Mouse (Mus musculus): ENCODE results near the gene Bnip3.
A peak's percentile ranks its signal among the peaks of the same experiment; 100 is the strongest.

Bnip3 gene

GRCm38 (mm10) chr7:138909277-138910192 lies at the start of gene Bnip3:
Gene Bnip3, minus strand, starts transcription at chr7:138909519.
- peak; percentile 93 for DNase-seq

DNA sequence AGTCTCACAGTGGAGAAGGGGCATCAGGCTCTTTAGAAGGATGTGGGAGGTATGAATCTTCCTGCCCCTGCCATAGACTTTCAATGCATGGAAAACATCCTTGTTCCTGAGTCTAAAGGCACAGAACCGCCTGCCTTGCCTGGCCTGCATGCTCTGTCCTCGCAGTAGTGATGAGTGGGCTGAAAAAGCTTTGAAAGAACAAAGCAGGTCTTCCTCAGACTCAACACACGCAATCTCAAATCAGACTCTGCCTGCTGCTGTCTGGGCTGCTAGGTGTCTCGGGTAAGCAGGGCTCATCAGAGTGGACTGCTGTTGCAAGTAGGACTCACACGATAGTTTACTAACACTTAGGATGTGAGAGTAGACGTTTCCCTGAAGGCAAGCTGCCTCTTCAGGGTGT lies 47.8 kb upstream of the Bnip3 start:
- DNase-seq, result no peak

DNA sequence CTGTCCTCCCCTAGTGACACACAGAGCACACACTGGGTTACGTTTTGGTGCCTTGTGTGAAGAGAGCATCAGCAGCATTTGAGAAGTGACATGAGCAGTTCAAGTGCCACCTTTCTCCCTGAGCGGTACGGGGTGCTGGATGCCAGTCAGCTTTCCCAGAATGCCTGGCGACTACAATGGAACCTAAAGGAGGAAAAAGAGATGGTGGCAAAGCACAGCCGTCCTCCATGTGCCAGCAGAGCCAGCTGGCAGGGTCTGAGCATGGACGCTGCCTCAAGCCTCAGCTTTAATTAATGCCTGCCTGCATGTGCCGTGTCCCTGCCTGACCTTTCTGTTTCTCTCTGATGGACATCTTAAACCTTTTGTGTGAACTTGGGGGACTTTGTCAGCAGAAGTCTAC lies 46.5 kb upstream of the Bnip3 start:
- DNase-seq, result peak; percentile 60

DNA sequence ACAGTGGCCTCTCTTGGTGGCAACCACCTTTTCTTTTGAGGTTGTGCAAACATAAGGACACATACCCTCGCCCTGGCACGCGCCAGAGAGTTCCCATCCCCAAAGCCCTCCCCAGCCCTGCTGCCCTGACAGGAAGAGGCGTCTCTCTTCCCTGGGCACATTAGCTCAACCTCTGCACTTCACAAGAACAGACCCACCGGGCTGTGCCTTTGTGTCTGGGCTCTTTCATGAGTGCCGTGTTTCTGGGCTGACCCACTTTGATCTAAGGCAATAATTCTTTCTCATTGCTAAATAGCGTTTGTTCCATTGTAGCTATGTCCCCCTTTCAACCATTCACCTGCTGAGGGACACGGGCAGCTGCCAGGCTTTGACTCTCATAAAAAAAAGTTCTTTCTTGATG lies 39.0 kb upstream of the Bnip3 start:
- DNase-seq, result no peak

DNA sequence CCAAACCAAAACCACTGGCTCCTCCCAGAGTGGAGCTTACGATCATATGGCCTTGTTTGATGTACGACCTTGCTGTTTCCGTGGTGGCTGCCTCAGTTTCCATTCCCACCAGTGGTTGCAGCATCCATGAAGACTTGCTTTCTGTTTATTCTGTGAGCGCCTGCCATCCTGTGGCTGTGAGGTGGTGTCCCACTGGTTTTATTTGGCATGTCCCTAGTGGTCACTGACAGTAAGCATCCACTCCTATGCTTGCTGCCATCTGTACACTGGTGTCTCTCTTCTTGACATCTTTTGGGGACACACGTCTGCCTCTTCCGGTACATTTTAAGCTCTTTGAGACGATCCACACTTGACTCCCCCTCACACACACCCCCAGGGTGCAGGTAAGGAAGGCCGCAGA lies 38.4 kb upstream of the Bnip3 start:
- DNase-seq, result no peak

DNA sequence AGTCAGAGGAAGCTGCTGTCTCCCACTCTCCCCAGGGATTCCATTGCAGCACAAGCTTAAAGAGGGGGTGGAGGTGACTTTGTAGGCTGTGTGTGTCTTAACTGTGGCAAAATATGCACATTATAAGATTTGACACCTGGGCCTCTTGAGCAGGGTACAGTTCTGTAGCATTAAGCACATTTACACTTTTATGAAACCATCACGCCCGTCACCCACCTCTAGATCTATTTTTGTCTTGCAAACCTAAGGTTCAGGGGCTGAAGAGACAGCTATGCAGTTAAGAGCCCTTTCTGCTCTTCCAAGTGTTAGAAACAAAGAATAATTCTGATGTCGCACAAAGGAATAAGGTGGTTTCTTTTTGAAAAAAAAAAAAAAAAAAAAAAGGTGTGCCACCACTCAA lies 36.3 kb upstream of the Bnip3 start:
- no peak for DNase-seq

- no peak for DNase-seq
These were observed 33.0 kb upstream of the Bnip3 start for GRCm38 (mm10) chr7:138942301-138942700.

GRCm38 (mm10) chr7:138941571-138941970 lies 32.3 kb upstream of the Bnip3 start:
- DNase-seq, result no peak

GRCm38 (mm10) chr7:138940612-138941461 lies 31.5 kb upstream of the Bnip3 start, which contains the start of gene Jakmip3:
Gene Jakmip3, plus strand, starts transcription at chr7:138940730.
- peak; percentile 73 for DNase-seq

DNA sequence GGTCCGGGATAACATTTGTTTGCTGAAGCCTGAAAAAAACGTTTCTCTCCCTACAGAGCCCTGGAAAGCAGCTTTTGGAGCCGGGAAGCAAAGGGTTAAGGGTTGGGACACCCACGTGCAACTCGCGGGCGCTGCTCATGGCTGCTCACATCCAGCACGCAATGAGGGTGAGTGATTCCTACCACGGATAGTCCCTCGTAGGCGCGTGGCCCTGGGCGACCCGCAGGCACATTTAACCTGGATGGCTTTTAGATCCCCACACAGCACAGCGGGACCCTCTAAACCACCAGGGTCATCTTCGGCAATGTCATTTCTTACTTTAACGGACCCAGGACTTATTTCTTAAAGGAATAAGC lies 30.9 kb upstream of the Bnip3 start:
- peak; percentile 74 for DNase-seq

GRCm38 (mm10) chr7:138938991-138939390 lies 29.7 kb upstream of the Bnip3 start:
- no peak for DNase-seq

DNA sequence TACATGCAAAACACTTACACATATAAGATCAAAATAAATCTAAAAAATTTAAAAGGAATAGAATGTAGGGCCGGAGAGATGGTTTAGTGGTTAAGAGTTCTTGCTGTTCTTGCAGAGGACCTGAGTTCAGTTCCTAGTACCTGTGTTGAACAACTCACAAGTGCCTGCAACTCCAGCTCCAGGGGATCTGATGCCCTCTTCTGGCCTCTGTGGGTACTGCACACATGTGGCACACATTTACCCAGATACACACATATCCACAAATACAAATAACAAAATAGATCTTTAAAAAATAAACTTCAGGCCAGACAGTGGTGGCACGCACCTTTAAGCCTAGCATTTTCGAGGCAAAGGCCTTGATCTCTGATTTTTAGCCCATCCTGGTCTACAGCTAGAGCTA lies 25.2 kb upstream of the Bnip3 start:
- DNase-seq, result no peak

- DNase-seq, result no peak
These were observed 19.1 kb upstream of the Bnip3 start for GRCm38 (mm10) chr7:138928456-138928855.

- DNase-seq, result no peak
These were observed 14.6 kb upstream of the Bnip3 start for GRCm38 (mm10) chr7:138923756-138924425.

GRCm38 (mm10) chr7:138921611-138922010 lies 12.3 kb upstream of the Bnip3 start:
- no peak for DNase-seq

DNA sequence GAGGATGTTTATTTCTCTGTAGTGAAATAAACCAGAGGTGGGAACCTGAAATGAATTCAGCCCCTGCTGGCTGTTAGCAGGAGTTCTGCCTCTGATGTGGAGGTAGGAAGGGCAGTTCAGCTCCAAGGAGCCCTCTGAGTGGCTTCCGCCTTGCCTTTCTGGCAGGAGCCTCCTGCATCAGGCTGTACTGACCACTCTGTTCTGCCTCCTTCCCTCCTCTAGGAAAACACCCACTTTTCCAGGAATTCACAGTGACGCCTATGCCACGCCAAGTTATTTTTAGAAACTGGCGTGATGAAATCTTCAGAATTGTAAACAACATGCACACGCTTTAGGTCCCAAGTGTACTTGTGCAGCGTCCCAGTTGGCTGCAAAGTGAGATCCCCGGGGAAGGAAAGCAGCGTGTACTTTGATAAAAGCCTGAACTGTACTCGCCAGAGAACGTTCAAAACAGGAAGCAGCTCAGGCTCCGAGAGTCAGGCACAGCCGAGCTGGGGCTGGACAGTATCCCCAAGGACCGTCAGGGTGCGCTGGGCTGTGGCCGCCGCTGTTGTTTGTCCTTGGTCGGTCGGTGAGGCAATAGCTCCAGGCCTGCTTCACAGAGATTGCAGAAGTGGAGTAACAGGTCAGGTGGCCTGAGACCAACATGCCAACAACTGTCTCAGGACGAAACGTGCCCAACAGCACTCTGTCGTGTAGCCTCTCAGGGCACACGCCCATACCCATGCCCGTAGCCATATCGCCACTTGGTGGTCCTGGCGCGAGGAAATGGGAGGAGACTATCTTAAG lies 10.0 kb upstream of the Bnip3 start:
- no peak for DNase-seq

- DNase-seq, result no peak
These were observed 4.3 kb upstream of the Bnip3 start for GRCm38 (mm10) chr7:138913616-138914015.

GRCm38 (mm10) chr7:138910193-138910562 lies 859 bp upstream of the Bnip3 start:
- DNase-seq, result no peak

DNA sequence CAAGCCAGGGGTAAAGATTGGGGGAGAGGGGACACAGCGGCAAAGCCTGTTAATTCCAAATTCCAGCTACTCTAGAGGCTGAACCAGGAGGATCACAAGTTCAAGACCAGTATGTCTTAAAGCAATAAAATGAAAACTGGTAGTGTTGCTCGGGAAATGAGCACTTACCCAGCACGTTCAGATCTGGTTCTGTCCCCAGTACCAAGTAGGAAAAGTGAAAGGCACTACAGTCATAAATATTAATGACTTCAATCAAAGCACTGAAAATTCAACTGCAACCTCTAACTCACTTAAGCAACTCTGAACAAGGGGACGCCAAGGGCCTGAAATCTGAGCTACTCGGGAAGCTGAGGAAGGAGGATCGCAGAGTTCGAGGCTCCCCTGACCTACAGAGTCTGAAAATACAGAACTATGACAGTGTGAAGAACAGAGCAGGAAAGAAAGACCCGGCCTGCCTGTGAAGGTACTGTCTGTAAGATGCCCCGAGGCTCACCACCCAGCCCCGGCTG lies 497 bp downstream of the Bnip3 start:
- DNase-seq, result no peak

DNA sequence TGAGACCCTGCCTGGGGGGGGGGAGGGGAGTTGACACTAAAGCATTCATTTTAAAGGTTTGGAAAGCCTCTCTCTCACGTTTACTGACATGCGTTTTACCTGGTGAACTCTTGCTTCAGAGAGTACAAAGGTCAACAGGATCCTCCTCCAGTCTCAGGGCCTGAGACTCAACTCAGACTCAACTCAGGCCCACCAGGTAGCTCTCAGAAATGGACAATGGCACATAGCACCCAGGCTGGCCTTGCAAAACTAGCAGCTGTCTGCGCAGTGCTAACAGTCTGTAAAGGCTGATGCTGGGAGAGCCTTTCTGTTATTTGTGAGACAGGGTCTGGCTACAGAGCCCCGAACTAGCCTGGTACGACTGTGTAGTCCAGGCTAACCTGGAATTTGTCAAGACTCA lies 1.3 kb downstream of the Bnip3 start:
- DNase-seq, result peak; percentile 22

GRCm38 (mm10) chr7:138907043-138907442 lies 2.3 kb downstream of the Bnip3 start:
- DNase-seq, result peak; percentile 41

DNA sequence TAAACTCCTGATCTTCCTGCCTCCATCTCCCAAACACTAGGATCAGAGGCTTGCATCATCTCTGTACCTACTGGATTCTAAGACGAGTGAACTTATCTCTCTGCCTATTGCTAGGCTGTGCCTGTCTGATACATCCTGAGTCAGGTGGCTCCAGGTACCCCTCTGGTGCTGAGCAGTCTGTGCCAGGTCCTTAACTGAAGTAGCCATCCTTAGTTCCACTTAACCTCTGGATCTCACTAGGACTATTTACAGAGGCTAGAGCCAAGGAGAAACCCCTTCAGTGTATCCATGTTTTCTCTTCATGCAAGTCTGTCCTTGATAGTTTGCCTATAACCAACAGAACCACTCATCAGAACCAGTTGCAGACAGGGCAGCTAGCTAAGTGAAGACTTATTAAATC lies 2.9 kb downstream of the Bnip3 start:
- no peak for DNase-seq
